Mouse (Mus musculus) limb, embryonic 14.5 days (tissue): ENCODE results near the gene Trpm3. TPM values are rescaled to one million over a fixed set of nuclear protein-coding genes. Genes with fewer than 3 reads are reported as not detected.
A peak's percentile ranks its signal among the peaks of the same experiment; 100 is the strongest.

Experiments used
- ATAC-seq: fragments of 200-750 bp; cut with Nextera tagmentation; 2 replicates; pipeline ENCODE4 v1.8.0; 2017; ENCODE audit warnings: low read depth, moderate number of reproducible peaks, moderate TSS enrichment; ENCODE audit not compliant: low FRiP score
- DNase-seq: peaks from one replicate; pipeline ENCODE4 v3.0.0-alpha.2; 2015; ENCODE audit warnings: low spot score
- H3K27ac ChIP-seq: fragments of 300-500 bp; sonication (generic); replicated peaks from 2 replicates; pipeline ENCODE4 v1.5.1; 2014; ENCODE audit warnings: low read depth, mild to moderate bottlenecking, low read length, moderate library complexity, mixed read lengths
- H3K27me3 ChIP-seq: fragments of 300-500 bp; sonication (generic); 2 replicates; pipeline ENCODE4 v1.6.1; 2014; ENCODE audit warnings: low read length, mixed read lengths; ENCODE audit not compliant: control insufficient read depth, insufficient read depth
- H3K36me3 ChIP-seq: fragments of 300-500 bp; sonication (generic); 2 replicates; pipeline ENCODE4 v1.6.1; 2014; ENCODE audit warnings: mild to moderate bottlenecking, low read length, moderate library complexity, mixed read lengths; ENCODE audit not compliant: control insufficient read depth, insufficient read depth
- H3K4me1 ChIP-seq: fragments of 300-500 bp; sonication (generic); 2 replicates; pipeline ENCODE4 v1.6.1; 2014; ENCODE audit warnings: antibody characterized with exemption, low read length, mixed read lengths; ENCODE audit not compliant: control insufficient read depth, insufficient read depth
- H3K4me2 ChIP-seq: fragments of 300-500 bp; sonication (generic); replicated peaks from 2 replicates; pipeline ENCODE4 v1.6.1; 2014; ENCODE audit warnings: low read depth, mild to moderate bottlenecking, low read length, moderate library complexity; ENCODE audit not compliant: severe bottlenecking
- H3K4me3 ChIP-seq: fragments of 300-500 bp; sonication (generic); replicated peaks from 2 replicates; pipeline ENCODE4 v1.5.1; 2014; ENCODE audit warnings: low read length
- H3K9ac ChIP-seq: fragments of 300-500 bp; sonication (generic); 2 replicates; pipeline ENCODE4 v1.6.1; 2014; ENCODE audit warnings: mild to moderate bottlenecking, low read depth, low read length, moderate library complexity; ENCODE audit not compliant: severe bottlenecking
- H3K9me3 ChIP-seq: fragments of 300-500 bp; sonication (generic); 2 replicates; pipeline ENCODE4 v1.6.1; 2016; ENCODE audit warnings: low read length; ENCODE audit not compliant: control insufficient read depth
- POLR2A ChIP-seq: fragments of 200-500 bp; IDR thresholded peaks from 2 replicates; pipeline ENCODE4 v1.8.0; 2012; ENCODE audit warnings: inconsistent platforms, mild to moderate bottlenecking, moderate library complexity, borderline replicate concordance; ENCODE audit not compliant: insufficient read depth, insufficient read length; ENCODE audit errors: extremely low read depth
- WGBS: fragments of 180-500 bp; shearing (Covaris S2); extraction: QIAGEN DNeasy Blood & Tissue Kit; methylation state at CpG from one replicate; pipeline ENCODE4 v1.1.7; 2014; 5-methylcytosine and 5-hydroxymethylcytosine counted together
- microRNA counts: library from miRNA; unstranded; fragments of <30 nt; microRNA quantifications from one replicate; lab custom pipeline; 2016
- microRNA-seq: library from miRNA; unstranded; fragments of <30 nt; microRNA quantifications from one replicate; pipeline ENCODE4, GENCODE M21; 2016
- polyA plus RNA-seq, 2 experiments: library from polyadenylated mRNA; depleted of rRNA in 1 of 2; stranded (reverse) in 1 of 2; unstranded in 1 of 2; fragments of >200 nt; fragmentation: Nextera tagmentation in 1 of 2; extraction: Ambion mirVana in 1 of 2; gene quantifications; 2 replicates each; pipeline versions ENCODE4 v1.2.1 to v1.2.3; 2012 to 2014

Gene Trpm3
- polyA plus RNA-seq, 2 experiments: 3.7 to 4.1 TPM

- 45% methylated on average over 6 of the region's 6 CpGs for WGBS
- Histone ChIP-seq H3K27me3 (no peaks in the 10 kb centered on the region), H3K36me3 (no peaks in the 10 kb centered on the region), H3K4me3 (no peak overlapping the region), H3K9ac (no peak overlapping the region), H3K9me3 (no peaks in the 10 kb centered on the region), H3K4me2 (no peak overlapping the region), H3K4me1 (no peaks in the 10 kb centered on the region), H3K27ac (no peak overlapping the region)
- no peak for ATAC-seq
- TF ChIP-seq POLR2A: no peak
- no peak for DNase-seq
Measured at GRCm38 (mm10) chr19:23041483-23042167, 902.8 kb downstream of the Trpm3 start.

GRCm38 (mm10) chr19:23042168-23042733, 903.4 kb downstream of the Trpm3 start:
- no peak for TF ChIP-seq POLR2A
- H3K9ac ChIP-seq: no peak overlapping the region
- H3K9me3 ChIP-seq: no peaks in the 10 kb centered on the region
- H3K27ac ChIP-seq: no peak overlapping the region
- H3K4me1 ChIP-seq: no peaks in the 10 kb centered on the region
- no peak overlapping the region for H3K4me2 ChIP-seq
- DNase-seq (no peak), ATAC-seq (no peak)
- no peak overlapping the region for H3K4me3 ChIP-seq
- 59% methylated on average over 6 of the region's 6 CpGs for WGBS
- H3K27me3 ChIP-seq: no peaks in the 10 kb centered on the region
- H3K36me3 ChIP-seq: no peaks in the 10 kb centered on the region

- no peak for DNase-seq
- Histone ChIP-seq H3K4me1 (no peaks in the 10 kb centered on the region), H3K27me3 (no peaks in the 10 kb centered on the region), H3K9me3 (no peaks in the 10 kb centered on the region), H3K4me3 (no peak overlapping the region), H3K4me2 (no peak overlapping the region), H3K36me3 (no peaks in the 10 kb centered on the region), H3K27ac (no peak overlapping the region), H3K9ac (no peak overlapping the region)
- ATAC-seq: no peak
- no peak for TF ChIP-seq POLR2A
Measured at GRCm38 (mm10) chr19:23043699-23044098, 904.9 kb downstream of the Trpm3 start.

MicroRNA genes within 50 kb of the gene (microRNA counts, 519-probe panel; counts per million panel counts)
- microRNA mmu-miR-204 (lab: Ali Mortazavi, UCI): 3,691 counts per million, percentile 74 among the panel's probes with 10 or more counts

Small RNA genes lying within 50 kb of the gene (microRNA-seq; reads per million reads assigned to microRNA genes)
- 344 reads per million, percentile 59 among the genes with 10 or more reads in this experiment for gene Mir204
